Mouse (Mus musculus) frontal cortex, postnatal 14 days (tissue): ENCODE results near the gene Nrxn3.

Experiments used
- DNase-seq, 2 experiments: peaks; one replicate each; pipeline ENCODE4 v3.0.0; 2022; ENCODE audit warnings: low spot score in 2 of 2

Nrxn3 gene

DNA sequence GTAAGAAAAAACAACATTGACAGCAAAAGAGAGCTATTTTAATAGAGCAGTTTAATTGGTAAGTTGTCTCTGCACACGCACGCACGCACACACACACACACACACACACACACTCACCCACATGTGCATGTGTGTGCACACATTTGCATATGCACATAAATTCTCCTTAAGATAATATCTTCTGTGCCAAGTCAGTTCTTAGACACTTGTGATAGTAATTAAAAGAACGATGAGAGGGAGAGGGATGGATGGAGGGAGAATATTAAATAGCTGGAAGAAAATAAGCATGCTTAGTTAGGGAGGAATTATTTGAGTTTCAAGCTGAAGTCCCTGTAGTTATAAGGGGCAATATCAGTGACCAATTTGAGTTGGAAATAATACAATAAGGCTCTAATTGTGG lies 203.6 kb downstream of the Nrxn3 start:
- DNase-seq, result no peak

DNA sequence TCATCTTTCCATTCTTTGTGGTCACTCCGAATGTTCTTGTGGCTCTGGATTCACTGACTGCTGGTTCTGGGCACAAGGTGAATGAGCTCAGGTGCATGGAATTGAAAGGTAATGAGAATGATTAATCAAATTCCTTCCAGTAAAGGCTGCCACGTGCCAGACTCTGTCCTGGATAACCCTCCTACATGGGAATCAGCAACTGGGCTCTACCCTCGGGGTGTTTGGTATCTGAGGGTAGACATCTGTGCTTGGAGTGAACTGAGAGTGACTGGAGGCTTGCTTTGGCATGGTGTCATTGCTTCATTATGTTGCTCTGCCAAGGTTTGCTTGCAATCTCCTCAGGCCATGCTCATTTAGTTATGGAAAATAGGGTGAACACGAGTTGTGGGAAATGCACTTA lies 209.0 kb downstream of the Nrxn3 start:
- no peak for DNase-seq

DNA sequence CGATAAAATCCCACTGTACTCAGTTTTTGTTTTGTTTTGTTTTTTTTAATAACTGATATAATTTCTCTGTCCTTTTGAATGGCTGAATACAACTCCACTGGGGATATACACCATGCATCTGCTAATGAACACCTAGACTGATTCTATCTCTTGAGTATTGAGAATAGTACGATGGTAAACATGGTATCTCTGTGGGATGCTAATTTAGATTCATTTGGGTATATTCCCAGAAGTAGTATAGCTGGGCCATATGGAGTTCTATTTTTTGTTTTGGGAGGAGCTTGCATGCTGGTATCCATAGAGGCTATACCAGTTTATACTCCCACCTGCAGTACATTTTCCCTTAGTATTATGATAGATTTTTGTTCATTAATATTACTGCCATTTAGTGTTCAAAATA lies 217.0 kb downstream of the Nrxn3 start:
- DNase-seq, result no peak

DNA sequence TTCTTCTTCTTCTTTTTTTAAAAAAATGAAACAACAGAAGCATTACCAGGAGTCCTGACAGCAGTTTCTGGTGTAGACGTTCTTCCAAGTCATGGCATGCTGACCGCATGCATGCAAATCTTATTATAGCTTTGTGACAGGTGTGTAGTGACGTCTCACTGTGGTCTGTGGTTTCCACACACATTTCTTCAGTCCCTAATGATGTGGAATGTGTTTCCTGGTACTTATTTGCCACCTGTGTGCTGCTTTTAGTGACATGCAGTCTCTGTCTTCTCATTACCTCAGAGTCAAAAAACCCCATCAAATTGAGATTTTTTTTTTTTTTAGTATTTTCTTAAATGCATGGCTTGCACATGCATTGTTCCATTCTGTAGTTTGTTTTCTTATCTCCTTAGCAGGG lies 222.3 kb downstream of the Nrxn3 start:
- no peak for DNase-seq

DNA sequence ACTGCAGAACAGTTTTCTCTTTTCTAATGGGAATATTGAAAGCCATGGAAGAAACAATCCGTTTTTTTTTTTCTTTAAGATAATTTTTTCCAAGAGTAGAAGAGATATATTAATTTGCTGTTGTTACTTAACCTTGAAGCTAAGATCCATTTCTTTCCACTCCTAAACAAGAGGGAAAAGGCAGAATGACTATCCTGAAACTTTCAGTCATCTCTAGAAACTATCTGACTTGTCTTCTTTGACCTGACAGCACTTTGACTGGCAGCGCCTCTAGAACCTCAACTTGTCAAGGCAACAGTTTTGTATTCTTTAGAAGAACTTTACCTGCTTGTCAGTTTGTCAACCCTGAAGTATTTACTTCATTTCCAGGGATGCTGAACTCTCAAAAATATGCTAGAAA lies 227.2 kb downstream of the Nrxn3 start:
- no peak for DNase-seq

DNA sequence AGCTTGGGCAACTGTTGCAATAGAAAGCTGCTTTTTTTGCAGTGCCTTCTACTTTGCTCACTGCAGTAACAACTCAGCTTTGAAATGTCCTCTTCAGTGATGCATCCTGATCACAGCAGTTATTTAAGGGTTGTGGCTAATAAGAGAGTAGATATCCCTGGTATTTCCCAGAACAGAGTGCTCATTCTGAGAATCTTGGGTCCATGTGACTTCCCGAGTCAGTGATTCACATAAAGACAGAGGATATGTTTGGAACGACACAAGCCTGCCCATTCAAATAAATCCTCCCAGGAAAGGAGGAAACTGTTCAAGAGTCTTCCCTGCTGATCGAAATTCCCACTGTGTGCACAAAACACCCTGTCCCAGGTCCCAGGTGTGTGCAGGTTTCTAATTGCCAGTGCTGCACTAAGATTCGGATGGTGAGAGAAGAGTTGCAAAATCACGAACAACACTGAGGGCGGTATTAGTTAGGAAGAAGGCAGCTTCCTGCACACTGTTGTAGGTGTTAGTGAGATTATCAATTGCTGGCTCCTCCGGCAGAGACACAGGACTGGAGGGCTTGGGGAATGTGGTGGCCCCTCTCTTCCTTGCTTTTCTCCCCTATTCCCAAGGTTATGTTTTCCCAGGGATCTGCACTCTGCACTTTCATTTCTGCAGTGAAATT lies 230.4 kb downstream of the Nrxn3 start:
- DNase-seq, result no peak

DNA sequence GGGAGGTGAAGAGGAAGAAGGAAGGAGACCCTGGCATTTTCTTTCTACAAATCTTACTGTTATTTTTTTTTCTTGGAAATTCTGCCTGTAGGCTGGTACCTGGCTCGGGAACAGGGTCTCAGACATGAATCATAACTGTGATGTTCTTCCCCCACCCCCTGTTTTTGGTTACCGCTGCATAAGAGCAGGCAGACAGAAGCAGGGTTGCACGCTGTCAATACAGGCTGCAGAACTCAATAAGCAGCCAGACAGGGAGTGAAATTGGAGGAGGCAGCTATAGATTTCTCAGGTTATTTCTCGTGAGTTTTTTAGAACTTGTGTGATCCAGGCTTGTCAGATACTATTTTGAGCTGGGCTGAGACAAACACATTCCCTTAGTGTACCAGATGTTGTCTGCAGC lies 231.1 kb downstream of the Nrxn3 start:
- DNase-seq, result peak in 1 of 2 experiments; percentile 8

DNA sequence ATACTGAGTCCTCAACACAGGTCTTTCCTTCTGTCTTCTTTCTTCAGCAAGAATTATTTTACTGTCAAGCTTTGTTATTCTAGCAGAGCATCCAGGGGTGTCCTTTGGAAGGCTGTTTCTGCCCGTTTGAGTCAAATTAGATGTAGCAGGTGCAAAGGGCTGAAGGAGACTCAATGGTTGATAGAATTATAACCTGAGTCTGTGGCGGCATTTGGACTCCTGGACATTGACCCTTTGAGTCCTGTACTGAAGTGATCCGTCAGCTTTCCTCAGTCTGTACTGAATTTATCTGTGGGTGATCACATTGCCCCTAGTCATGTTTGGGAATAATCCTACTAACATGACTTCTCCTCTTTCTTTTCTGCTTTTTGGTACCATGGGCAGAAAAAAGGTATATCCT lies 234.8 kb downstream of the Nrxn3 start:
- no peak for DNase-seq

DNA sequence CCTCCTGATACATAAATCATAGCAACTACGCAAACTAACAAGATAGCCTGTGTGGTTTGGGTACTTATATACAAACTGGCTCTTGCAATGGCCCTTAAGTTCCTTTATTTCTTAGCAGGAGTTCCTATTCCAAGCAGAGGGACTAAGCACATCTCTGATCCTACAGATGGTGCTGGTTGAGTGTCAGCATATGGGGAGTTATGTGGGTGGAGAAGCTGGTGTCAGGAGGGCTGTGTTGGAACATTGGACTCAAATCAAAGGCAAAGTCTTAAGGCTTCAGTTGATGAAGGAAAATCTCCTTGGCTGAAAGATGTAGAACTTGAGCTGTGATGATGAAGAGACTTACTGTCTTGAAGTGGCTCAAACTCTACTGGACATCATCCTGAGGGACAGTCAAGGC lies 238.1 kb downstream of the Nrxn3 start:
- no peak for DNase-seq

DNA sequence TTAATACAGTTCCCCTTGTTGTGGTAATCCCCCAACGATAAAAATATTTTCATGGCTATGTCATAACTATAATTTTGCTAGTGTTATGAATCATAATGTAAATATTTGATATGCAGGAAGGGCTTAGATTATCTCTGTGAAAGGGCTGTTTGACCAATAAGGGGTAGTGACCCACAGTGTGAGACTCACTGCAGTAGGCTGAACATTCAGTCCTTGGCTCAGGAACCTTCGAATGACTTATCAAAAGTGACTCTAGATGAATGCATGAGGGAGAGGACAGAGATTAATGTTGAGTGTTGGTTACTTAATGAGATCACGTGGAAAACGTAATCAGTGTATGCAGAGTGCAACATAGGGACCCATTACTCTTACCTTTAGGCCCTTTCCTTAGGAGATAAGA lies 243.7 kb downstream of the Nrxn3 start:
- DNase-seq, result no peak

DNA sequence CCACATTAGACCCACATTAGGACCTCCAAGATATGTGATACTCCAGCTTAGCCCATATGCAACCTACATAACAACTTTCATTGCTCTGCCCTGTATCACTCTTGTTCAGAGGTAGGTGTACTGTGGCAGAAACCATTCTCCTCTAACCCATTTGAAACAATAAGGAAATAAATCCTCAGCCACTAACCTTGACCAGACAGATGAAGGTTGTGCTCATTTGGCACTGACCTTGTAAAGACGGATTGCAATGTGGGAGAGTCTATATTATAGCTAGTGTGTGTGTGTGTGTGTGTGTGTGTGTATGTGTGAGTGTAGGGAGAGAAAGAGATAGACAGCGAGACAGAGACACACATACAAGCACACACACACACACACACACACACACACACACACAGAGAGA lies 253.9 kb downstream of the Nrxn3 start:
- DNase-seq, result no peak

DNA sequence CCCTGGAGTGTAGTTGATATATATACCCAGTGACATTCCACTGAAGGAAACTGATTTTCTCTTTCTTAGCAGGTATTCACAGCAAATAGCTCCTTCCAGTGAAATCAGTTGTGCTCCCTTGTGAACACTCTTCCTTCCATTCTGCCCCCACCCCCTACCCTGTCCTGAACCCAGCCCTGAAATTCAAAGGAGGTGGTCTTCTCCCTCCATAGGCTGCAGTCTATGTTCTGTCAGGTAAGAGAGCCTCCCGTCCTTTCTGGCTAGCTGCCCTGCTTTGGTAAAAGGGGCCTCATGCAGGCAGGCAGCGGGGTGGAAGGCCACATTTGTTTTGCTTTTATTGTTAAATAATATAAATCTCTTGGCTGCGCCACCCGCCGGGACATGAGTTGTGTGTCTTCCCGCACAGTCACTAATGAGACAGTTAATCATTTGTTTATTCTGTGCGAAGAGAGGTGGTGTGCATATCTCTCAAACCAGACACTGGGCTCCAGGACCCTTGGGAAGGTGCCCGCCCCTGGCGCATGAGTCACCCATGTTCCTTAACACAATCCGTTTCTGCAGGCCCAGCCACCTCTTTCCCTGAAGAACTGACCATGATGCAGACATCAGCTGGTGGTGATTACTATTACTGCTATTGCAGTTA lies 261.1 kb downstream of the Nrxn3 start:
- no peak for DNase-seq

DNA sequence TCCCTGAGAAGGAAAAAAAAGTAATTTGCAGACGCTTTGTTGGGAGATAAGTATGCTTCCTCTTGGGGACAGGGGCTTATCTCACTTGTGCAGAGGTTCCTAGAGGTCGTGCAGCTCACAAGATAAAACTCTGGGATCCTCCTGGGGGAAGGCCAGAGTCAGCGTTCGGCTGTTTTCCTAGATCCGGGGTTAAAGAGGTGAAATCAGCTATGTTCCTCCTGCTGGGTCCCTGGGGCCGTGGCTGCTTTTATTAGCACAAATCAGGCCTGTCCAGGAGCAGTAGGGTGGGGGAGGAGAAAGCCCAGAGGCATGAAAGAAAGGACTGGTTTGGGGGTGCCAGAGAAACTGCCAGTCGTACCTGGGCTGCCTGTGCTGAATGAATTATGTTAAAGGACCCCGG lies 261.7 kb downstream of the Nrxn3 start:
- no peak for DNase-seq

DNA sequence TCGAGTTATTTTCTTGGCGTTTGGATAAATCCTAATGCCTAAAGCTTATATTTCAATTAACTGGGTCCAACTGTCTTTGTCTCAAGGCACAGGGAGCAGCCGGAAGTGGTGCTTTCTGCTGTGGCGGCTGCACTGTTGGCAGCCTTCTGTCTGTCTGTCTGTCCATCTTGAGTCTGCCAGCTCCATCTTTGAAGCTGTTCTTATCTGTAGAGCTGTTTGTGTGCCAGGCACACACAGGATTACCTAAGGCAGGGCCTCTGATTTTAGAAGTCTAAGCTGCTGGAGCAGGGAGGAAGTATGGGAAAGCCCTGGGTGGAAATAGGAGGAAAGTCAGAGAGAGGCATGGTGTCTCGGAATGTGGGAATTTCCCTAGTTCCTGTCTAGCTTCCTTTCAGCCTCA lies 262.1 kb downstream of the Nrxn3 start:
- no peak for DNase-seq

DNA sequence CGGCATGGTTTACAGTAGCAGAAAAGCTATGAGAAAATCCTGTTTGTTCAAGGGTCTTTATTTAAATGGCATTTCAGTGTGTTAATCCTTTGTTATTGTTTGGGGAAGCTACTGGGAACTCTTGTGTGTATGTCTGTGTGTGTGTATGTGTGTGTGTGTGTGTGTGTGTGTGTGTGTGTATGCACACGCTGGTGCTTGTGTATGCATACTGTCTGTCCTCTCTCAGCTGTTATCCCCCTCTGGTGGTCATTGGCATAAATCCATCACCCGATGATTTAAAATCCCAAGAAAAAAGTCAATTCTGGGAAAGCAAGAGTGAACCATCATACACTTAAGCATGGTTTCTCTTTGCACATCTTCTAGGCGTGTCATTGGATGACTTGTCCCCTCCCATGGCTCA lies 264.4 kb downstream of the Nrxn3 start:
- no peak for DNase-seq

DNA sequence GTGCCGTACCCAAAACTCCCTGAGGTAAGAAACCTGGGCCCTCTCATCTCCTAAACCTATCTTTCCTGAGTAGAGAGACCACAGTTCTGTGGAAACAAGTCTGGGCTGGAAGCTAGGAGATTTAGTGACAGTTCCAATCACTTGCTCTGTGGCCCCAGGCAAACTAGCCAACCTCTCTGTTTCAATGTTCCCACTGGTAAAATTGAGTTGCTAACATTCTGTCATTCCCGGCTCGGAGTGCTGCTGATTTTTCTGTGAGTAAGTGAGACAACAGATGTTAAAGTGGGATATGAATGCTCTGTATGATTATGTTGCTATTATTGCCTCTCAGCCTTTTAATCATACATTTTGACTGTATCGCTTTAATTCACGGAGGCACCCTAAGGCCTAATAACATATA lies 268.1 kb downstream of the Nrxn3 start:
- no peak for DNase-seq

DNA sequence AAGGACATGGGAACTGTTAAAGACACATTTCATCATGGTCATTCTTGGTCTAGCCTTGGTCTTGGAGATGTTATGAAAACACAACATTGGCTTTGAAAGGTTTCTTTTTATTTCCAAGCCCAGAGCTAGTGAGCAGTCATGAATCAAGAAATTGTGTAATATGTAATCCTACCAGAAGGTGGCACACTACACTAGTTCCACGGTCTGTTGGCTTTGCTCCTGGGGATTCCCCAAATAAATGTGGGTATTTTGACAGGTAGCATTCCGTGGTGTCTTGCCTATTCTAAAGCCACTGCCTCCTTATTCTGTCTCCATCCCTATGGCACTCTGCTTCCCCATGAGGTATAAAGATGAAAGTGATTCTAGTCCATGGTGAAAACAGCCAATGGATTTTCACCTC lies 269.5 kb downstream of the Nrxn3 start:
- DNase-seq, result no peak

DNA sequence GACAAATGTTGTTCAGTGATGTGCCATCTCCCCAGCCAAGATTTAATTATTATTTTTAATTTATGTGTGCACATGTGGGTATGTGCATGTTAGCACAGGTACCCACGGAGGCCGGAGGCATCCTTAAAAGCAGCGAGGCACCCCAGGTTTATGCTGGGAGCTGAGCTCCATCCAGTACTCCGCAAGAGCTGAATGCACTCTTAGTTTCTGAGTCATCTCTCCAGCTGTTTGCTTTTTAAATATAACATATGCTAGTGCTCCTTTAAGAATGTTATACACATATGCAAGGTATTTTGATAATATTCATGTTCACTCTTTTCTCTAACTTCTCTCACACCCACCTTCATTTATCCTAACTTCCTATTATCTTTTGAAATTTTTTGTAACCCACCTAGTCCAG lies 271.1 kb downstream of the Nrxn3 start:
- DNase-seq, result no peak

DNA sequence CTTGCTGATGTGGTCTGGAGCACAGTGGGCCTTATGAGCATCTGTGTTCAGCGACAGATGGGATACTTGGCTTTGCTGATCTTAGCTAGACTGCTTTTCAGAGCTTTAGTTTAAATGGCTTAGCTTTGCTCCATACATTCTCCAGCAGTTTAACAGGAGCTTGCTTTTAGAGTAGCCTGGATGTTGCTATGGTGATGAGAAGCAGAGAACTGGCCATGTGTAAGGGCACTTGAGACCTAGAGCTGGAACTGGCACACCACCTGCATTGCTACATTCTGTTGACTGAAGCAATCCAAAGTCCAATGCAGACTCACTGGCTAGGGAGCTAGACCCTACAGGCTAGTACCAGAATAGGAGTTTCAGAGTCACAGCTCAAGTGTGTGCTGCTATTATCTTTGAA lies 293.8 kb downstream of the Nrxn3 start:
- DNase-seq, result no peak

DNA sequence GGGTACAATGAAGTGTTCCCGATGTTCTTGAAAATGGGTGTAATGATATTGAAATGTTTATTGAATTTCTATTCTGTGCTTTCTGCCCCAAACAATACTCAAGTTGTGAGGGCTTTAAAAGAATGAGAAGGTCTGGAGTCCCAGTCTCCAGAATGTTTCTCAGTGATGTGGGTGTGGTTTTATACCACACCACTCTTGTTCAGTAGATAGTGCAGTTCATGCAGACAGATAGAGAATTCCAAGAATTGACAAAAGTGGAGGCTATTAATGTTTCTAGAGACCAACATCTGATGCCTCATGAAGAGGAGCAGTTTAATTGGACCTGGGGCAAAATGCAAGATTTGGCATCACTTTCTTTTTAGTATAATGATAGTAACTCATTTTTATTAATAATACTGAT lies 302.5 kb downstream of the Nrxn3 start:
- DNase-seq, result no peak

DNA sequence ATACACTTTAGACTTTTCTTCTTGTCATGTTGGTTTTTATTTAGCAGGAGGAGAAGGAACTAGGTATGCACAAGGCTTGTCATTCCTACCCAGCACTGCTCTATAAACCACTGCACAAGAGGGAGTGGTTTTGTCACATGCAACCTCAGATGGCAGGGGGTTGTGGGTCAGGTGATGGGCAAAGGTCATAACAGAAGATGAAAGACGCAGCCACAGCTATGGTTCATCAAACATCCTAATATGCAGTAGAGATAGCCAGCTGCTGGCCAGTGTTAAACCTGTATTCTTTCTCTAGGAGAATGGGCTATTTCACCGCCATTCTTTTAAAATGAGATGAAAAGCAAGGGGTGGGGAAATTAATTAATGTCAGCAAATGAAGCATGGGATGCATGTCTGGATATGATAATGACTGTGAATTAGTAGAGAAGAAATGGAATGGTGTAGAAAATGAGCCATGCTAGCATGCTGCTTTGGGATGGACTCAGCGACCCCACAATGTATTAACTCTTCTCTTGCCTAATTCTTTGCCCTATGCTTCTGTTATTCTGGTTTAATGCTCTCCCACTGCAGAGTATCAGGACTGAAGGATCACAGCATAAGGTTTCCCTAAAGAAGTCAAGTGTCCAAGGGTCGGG lies 313.4 kb downstream of the Nrxn3 start:
- DNase-seq, result no peak

DNA sequence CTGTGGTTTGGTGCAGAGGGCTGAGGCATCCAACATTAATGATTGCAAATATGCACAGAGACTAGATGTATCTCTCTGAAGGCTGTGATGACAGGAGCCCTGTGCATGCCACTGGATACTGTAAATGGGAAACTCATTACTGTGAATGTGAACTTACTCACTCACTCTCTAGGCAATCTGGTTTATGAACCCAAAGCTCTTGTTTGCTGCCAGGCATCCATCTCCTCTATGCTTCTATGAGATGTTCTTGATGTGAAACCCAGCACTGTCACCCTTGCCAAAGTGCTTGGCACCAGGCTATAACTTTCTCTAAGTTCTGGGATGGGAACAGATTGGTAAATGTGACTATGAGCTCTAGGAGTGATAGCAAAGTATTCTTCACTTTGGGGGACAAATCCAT lies 317.5 kb downstream of the Nrxn3 start:
- DNase-seq, result no peak

DNA sequence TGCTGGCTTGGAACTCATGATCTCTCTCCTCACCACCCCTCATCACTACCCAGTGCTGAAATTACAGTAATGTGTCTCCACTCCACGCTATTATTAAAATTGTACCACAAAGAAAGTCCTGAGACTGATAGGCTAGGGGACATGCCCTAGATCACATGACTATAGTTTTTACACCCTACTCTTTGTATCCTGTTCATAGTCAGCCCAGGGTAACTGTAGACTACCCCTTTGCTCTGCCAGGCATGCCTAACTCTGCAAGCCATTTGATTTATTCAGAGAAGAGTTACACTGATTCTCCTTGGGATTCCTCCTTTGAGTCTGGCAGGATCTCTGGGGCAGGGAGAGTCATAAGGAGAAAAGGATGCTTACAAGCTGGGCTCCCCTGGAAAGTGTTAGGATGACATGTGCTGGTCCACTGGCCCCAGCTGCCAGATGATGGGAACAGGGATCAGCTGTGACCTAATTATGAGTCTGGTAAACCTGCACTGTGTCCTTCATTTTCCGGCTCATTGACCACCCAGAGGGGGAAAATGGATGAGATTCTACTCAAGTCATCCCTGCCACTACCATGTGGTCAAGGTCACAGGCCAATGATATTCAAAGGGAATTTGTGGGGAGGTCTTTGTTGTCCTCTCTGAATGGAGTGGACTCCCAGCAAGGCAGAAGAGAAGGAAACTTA lies 318.9 kb downstream of the Nrxn3 start:
- no peak for DNase-seq
